26 mouse cellular contexts compared by ENCODE assay signal in genomic region chr4:40593806-40594205, GRCm38 (mm10).
DNase-seq lines count a peak whose midpoint lies in the region; ATAC-seq and TF ChIP-seq lines count a peak whose summit lies in the region.
"Had no signal": no experiment of that assay in that cellular context is flagged by ENCODE, and none has a peak within 500 bp of the region (broad histone marks: within the 10 kb centered on the region; RNA-seq: fewer than 3 reads in every experiment).

No protein-coding gene starts in this region.

- no peak overlapping the region for H3K27ac ChIP-seq in forebrain, postnatal 0 days (ENCODE audit: low read depth, low read length)
- H3K27ac ChIP-seq in forebrain, embryonic 16.5 days (ENCODE audit: low read length), result no peak overlapping the region
- H3K27ac ChIP-seq: embryonic facial prominence, embryonic 15.5 days; hindbrain, embryonic 12.5 days; kidney, postnatal 0 days; limb, embryonic 15.5 days; liver, embryonic 14.5 days; midbrain, embryonic 12.5 days; neural tube, embryonic 13.5 days; stomach, embryonic 15.5 days had no signal

- ATAC-seq in forebrain, postnatal 0 days, result peak; percentile 29; the same call in 1 of the 2 replicates
- ATAC-seq in forebrain, embryonic 16.5 days, result no peak
- ATAC-seq: forebrain, embryonic 14.5 days had no signal

- no peak overlapping the region for H3K4me3 ChIP-seq in forebrain, postnatal 0 days (ENCODE audit: low read depth, low read length)
- H3K4me3 ChIP-seq in forebrain, embryonic 16.5 days (replicated peaks; ENCODE audit: low read length), result no peak overlapping the region
- H3K4me3 ChIP-seq: embryonic facial prominence, embryonic 15.5 days; hindbrain, embryonic 12.5 days; limb, embryonic 15.5 days; midbrain, embryonic 12.5 days; myocyte; neural tube, embryonic 13.5 days; stomach, embryonic 15.5 days had no signal

- H3K4me2 ChIP-seq in forebrain, postnatal 0 days (ENCODE audit: low read depth), result no peak overlapping the region
- no peak overlapping the region for H3K4me2 ChIP-seq in forebrain, embryonic 16.5 days (ENCODE audit: low read length)
- H3K4me2 ChIP-seq: embryonic facial prominence, embryonic 15.5 days; hindbrain, embryonic 12.5 days; limb, embryonic 15.5 days; lung, embryonic 14.5 days; midbrain, embryonic 12.5 days; neural tube, embryonic 13.5 days; stomach, embryonic 15.5 days had no signal

- DNase-seq in forebrain, postnatal 0 days, result peak; percentile 35
- DNase-seq in layer of hippocampus, adult 9-11 months, result peak; percentile 4
- no peak for DNase-seq in layer of hippocampus, adult 8-10 months (ENCODE audit: low spot score in 2 of 2)
- peak; percentile 4 for DNase-seq in right cerebral cortex, postnatal 4 days
- no peak for DNase-seq in right cerebral cortex, postnatal 14 days
- DNase-seq in cerebellum, adult 11-12 months, result no peak
- DNase-seq: cerebellum, adult 8-10 months; cerebellum, postnatal 36 days; embryo, embryonic 11 days; gastrocnemius, postnatal 10 days; kidney, adult 2 months; left cerebral cortex, postnatal 4 days; lung, embryonic 14.5 days; right cerebral cortex, postnatal 25 days; thymus, postnatal 25 days had no signal

- no peaks in the 10 kb centered on the region for H3K9me3 ChIP-seq in forebrain, postnatal 0 days (ENCODE audit: low read length)
- H3K9me3 ChIP-seq in forebrain, embryonic 16.5 days (ENCODE audit: control insufficient read depth, low read length), result no peaks in the 10 kb centered on the region
- H3K9me3 ChIP-seq: embryonic facial prominence, embryonic 15.5 days; hindbrain, embryonic 12.5 days; limb, embryonic 15.5 days; midbrain, embryonic 12.5 days; neural tube, embryonic 13.5 days; stomach, embryonic 15.5 days had no signal

- no peaks in the 10 kb centered on the region for H3K27me3 ChIP-seq in forebrain, postnatal 0 days (ENCODE audit: insufficient read depth, low read length)
- no peaks in the 10 kb centered on the region for H3K27me3 ChIP-seq in forebrain, embryonic 16.5 days (replicated peaks; ENCODE audit: control insufficient read depth, insufficient read depth, low read length)
- H3K27me3 ChIP-seq: embryonic facial prominence, embryonic 15.5 days; hindbrain, embryonic 12.5 days; limb, embryonic 15.5 days; midbrain, embryonic 12.5 days; neural tube, embryonic 13.5 days; stomach, embryonic 15.5 days had no signal

- H3K4me1 ChIP-seq in forebrain, postnatal 0 days (ENCODE audit: insufficient read depth), result no peaks in the 10 kb centered on the region
- no peaks in the 10 kb centered on the region for H3K4me1 ChIP-seq in forebrain, embryonic 16.5 days (replicated peaks; ENCODE audit: control insufficient read depth, insufficient read depth, low read length)
- H3K4me1 ChIP-seq: embryonic facial prominence, embryonic 15.5 days; hindbrain, embryonic 12.5 days; limb, embryonic 15.5 days; midbrain, embryonic 12.5 days; neural tube, embryonic 13.5 days; stomach, embryonic 15.5 days had no signal

- WGBS in forebrain, postnatal 0 days, result 72% methylated on average over 5 of the region's 5 CpGs
- 80% methylated on average over 5 of the region's 5 CpGs for WGBS in forebrain, embryonic 16.5 days

- TF ChIP-seq CTCF in forebrain, postnatal 0 days (IDR thresholded peaks at IDR 0.05; ENCODE audit: low read depth), result no peak

- H3K9ac ChIP-seq in forebrain, postnatal 0 days, result no peak overlapping the region
- H3K9ac ChIP-seq in forebrain, embryonic 16.5 days (replicated peaks; ENCODE audit: low read depth, low read length), result no peak overlapping the region
- H3K9ac ChIP-seq: embryonic facial prominence, embryonic 15.5 days; hindbrain, embryonic 12.5 days; limb, embryonic 15.5 days; liver, embryonic 14.5 days; lung, embryonic 14.5 days; midbrain, embryonic 12.5 days; neural tube, embryonic 13.5 days; stomach, embryonic 15.5 days had no signal

- no peaks in the 10 kb centered on the region for H3K36me3 ChIP-seq in forebrain, postnatal 0 days (ENCODE audit: insufficient read depth)
- no peaks in the 10 kb centered on the region for H3K36me3 ChIP-seq in forebrain, embryonic 16.5 days (ENCODE audit: control insufficient read depth, insufficient read depth)
- H3K36me3 ChIP-seq: embryonic facial prominence, embryonic 15.5 days; hindbrain, embryonic 12.5 days; limb, embryonic 15.5 days; midbrain, embryonic 12.5 days; neural tube, embryonic 13.5 days; stomach, embryonic 15.5 days had no signal

Comparison
In these comparisons a context has a peak if more than half of its experiments do, and no peak if none do; other contexts are left out.
1. DNase-seq: peak in forebrain, postnatal 0 days (single experiment), layer of hippocampus, adult 9-11 months (single experiment) and right cerebral cortex, postnatal 4 days (single experiment); none in layer of hippocampus, adult 8-10 months (0 of 2), right cerebral cortex, postnatal 14 days (single experiment) and cerebellum, adult 11-12 months (single experiment).